Mouse (Mus musculus): Measurements from ENCODE around the gene Gsx1. TPM values are rescaled to one million over a fixed set of nuclear protein-coding genes. Genes with fewer than 3 reads are reported as not detected.

The Gsx1 gene
- polyA plus RNA-seq (2012; rRNA removed) = not detected in 2 replicates

GRCm38 (mm10) chr5:147188571-147188975 lies at the start of gene Gsx1:
TSS of gene Gsx1 (plus strand) at chr5:147188696.
- DNase-seq (ENCODE audit: low read depth) = no peak

DNA sequence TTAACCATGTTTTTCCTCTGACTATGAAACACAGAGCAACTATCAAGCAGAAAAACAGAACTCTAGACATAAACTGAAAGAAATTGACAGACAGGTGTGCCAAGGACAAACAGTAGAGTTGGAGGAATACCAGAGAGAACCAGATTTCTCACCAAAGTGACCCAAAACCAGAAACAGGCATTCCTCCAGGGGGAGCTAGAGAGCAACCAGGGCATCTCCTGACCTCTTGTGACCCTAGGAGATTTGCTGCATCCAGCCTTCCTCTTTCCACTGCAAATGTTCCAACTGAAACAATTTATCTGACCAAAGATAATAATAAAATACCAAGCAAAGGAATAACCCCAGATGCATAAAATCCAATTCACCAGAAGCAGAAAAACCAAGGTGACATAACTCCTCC lies 41.2 kb upstream of the Gsx1 start:
- no peak for DNase-seq (ENCODE audit: low read depth)

DNA sequence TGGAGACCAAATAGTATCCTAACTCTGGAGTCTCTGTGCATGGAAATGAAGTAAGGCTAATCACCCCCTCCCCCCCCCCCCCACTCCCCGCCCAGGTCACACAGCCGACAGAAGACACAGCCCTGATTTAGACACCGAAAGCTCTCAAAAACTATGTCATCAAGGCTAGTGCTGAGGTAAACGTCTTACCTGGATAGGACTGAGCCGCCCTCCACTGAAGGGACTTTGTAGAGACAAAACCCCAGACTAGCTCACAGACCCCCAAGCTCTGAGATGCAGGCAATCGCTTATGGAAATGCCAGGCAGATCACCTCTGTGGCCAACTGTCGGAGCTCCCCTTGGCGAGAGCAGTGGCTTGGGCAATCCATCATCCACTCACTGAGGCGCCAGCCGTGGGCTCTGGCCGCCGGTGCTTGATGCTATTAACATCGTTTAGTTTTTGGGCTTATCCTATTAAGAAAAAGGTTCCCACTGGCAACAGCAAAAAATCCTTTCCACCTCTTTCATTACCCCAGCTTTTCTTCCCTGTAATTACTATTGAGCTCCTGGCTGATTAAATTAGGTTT lies 33.6 kb upstream of the Gsx1 start:
- DNase-seq (ENCODE audit: low read depth) = no peak

DNA sequence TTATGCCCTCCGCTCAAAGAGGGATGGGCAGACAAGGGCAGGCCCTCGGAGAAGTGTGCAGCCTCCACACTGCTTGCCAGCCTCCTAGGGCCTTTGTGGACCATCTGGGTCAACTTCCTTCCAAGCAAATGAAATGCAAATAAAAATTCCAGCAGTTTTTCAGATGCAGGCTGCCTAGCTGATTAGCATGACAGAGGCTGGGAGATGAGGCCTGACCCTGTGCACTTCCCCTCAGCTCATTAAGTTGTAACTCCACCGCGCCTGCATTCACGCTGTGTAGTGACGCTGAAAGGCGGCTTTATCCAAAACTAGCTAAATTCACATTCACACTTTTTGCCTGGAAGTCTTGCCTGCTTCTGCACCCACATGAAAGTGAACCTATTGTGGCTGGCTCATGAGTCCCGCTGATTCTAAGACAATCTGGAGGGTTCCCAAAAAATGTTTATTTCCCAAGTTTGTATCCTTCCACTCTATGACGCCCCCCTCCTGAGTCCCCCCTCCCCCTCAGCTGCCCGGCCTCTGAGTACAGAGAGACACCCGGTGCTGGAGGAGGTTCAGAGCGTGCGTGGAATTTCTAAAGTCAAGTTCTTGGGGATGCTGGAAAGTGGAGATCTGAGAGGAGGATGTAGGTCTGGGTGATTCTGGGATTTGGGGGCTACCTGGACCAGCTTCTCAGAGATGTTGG lies 32.9 kb upstream of the Gsx1 start:
- DNase-seq (ENCODE audit: low read depth) = no peak

- no peak for DNase-seq (ENCODE audit: low read depth)
Measured at GRCm38 (mm10) chr5:147156376-147156775, 32.1 kb upstream of the Gsx1 start.

GRCm38 (mm10) chr5:147157441-147157840 lies 31.1 kb upstream of the Gsx1 start:
- DNase-seq (ENCODE audit: low read depth) = no peak

GRCm38 (mm10) chr5:147159320-147159719 lies 29.2 kb upstream of the Gsx1 start:
- DNase-seq (ENCODE audit: low read depth) = no peak

DNA sequence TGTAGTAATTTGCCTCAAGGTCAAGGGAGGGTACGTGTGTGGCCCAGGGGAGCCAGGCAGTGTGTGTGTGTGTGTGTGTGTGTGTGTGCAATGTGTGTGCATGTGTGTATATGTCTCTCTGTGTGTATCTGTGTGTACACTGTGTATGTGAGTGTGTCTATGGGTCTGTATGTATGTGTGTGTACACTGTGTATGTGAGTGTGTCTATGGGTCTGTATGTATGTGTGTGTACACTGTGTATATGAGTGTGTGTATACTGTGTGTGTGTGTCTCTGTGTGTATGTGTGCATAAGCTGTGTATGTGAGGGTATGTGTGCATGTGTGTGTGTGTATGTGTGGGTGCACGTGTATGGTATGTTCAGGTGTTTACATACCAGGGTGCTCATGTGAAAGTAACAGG lies 28.7 kb upstream of the Gsx1 start:
- no peak for DNase-seq (ENCODE audit: low read depth)

GRCm38 (mm10) chr5:147165060-147165459 lies 23.4 kb upstream of the Gsx1 start:
- no peak for DNase-seq (ENCODE audit: low read depth)

GRCm38 (mm10) chr5:147170088-147170487 lies 18.4 kb upstream of the Gsx1 start:
- no peak for DNase-seq (ENCODE audit: low read depth)

DNA sequence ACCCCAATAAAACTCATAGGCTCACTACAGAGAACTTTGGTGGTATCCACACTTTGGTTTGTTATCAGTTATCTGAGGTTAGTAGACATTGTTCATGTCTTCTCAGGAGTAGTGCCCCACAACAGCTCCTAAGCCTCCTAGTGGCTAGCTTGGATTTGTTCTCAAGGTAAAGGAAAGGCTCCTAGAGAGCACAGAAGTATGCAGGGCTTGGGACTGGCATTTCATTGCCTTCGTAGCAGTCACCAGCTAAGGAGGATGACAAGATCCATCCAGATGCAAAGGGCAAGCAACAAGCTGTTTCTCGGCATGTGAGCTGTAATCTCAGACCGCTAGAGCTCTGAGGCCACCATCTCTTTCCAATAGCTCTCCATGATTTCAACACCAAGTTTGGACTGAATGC lies 14.4 kb upstream of the Gsx1 start:
- DNase-seq (ENCODE audit: low read depth) = no peak

DNA sequence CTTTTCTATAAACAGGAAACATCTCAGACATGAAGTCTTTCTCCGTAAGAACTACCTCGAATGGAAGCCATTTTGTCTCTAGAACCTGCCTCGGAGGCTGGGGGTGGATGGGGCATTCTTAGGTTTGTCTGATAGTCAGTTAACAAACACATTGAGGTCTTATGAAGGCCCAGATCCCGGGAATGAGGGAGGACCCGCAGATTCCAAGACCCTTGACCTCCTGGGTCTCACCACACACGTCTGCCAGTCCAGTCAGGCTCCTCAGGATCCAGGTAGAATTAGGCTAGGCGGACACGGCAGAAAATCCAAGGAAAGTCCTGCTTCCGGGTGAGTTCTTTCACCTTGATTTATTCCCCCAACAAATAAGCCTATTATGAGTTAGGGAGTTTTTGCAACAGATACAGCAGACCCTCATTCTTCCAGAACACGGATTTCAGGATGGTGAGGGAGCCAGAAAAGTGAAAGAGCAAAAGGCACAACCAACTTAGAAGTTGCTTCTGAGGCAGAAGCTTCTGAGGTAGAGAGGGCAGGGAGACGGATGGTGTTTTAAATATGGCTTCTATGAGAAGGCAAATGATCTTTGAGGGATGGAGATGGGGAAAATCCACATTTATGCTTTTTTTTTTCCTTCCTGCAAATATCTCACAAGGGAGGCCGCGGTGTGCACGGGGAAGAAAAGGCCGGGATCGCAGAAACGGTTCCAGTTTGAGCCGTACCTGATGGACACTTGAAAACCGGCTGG lies 3.2 kb upstream of the Gsx1 start:
- no peak for DNase-seq (ENCODE audit: low read depth)

DNA sequence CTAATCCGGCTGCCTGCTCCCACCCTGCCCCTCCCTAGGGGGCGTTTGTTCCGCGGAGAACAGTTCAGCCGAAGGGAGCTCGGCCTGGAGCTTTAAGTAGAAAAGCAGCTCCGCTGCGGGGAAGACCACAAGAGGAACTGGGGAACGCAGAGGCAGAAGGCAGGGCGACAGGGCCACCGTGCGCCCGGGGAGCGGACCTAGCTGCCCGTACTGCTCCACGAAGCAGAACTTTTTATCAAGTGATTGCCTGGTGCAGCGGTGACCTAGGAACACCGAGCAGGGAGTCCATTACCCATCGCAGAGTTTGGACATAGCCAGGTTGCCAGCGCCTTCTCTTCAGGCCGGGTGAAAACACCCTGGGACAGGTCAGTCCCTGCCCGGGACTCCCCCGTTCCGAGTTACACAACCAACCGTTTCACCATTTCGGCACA lies 2.5 kb upstream of the Gsx1 start:
- no peak for DNase-seq (ENCODE audit: low read depth)

DNA sequence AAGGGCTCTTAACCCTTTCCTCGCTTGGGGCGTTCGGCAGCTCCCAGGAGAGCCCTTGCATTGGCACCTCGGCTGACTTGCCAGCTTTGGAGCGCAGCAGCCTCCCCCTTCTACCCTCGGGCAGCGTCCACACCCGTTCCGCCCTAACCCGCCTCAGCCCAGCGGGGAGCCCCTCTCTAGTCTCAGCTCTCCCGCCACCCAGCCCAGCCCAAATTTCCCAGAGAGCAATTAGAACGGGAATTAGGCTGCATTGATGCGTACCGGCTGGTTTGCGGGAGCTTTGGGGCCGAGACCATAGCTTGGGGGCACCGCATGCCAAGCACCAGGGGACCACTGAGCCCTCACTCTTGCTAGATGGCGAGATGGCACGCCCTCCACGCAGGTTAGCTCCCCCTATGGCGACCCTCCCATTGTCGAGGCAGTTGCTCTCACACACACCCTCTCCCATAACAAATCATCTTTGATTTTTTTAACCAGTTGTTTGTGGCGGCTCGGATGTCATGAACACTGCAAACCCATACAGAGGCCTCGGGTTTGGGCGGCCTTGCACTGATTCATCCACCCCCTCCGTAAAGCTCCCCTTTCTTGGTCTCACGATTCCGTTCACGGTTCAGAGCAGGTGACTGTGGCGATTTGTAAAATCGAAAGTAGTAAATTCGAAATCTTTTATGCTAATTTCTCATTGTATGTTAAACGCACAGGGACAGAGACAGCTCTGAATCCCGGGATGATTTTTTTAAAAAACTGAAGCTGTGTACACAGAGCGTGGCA lies 1.5 kb upstream of the Gsx1 start:
- no peak for DNase-seq (ENCODE audit: low read depth)

GRCm38 (mm10) chr5:147187552-147188170 lies 835 bp upstream of the Gsx1 start:
- DNase-seq (ENCODE audit: low read depth) = no peak

- DNase-seq (ENCODE audit: low read depth) = no peak
Measured at GRCm38 (mm10) chr5:147189156-147189555, 660 bp downstream of the Gsx1 start.

- DNase-seq (ENCODE audit: low read depth) = no peak
Measured at GRCm38 (mm10) chr5:147189836-147190602, 1.5 kb downstream of the Gsx1 start.

- no peak for DNase-seq (ENCODE audit: low read depth)
Measured at GRCm38 (mm10) chr5:147190885-147191284, 2.4 kb downstream of the Gsx1 start.

- no peak for DNase-seq (ENCODE audit: low read depth)
Measured at GRCm38 (mm10) chr5:147191801-147192575, 3.5 kb downstream of the Gsx1 start.

DNA sequence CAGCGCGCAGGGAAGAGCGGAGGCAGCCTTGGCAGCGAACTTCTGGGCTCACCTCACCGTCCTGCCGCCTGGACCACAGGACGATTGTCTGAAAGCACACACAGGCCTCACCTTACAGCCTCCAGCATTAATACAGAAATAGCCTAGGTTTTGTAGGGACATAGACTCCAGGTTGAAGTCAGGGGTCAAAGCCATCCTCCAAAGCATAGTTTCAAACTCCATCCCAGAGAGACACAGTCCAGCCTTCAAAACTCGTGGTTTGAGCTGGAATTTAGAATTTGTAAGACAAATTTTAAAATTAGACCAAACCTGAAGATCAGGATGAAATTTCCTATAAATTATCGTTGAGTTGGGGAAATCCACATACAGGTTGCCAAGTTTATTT lies 4.1 kb downstream of the Gsx1 start:
- DNase-seq (ENCODE audit: low read depth) = no peak

All from gonadal fat pad, adult 2 months (tissue).